Mouse (Mus musculus) splenic B cell, adult 2 months (primary cell): ENCODE data around the gene Rnf216.
"Not testable (repeated sequence)": the region's sequence is repeated elsewhere in the genome, so short reads cannot be mapped to it uniquely, and the experiment has no call there.

Experiments used
- DNase-seq: peaks from one replicate; pipeline ENCODE4 v3.0.0-alpha.2; 2011; ENCODE audit warnings: low read depth, low spot score
- H3K27me3 ChIP-seq: 2 replicates; pipeline ENCODE4 v1.6.1; 2012; ENCODE audit warnings: mild to moderate bottlenecking, low read length, moderate library complexity, mixed read lengths; ENCODE audit not compliant: control insufficient read depth, poor library complexity, insufficient read depth, severe bottlenecking
- H3K36me3 ChIP-seq: 2 replicates; pipeline ENCODE4 v1.6.1; 2012; ENCODE audit warnings: mild to moderate bottlenecking, low read length, moderate library complexity, mixed read lengths; ENCODE audit not compliant: control insufficient read depth, poor library complexity, insufficient read depth, severe bottlenecking

The Rnf216 gene

GRCm38 (mm10) chr5:143112281-143113246 lies at the start of gene Rnf216:
Gene Rnf216, minus strand, starts transcription at chr5:143112994.
- Histone ChIP-seq H3K36me3 (no peaks in the 10 kb centered on the region), H3K27me3 (no peaks in the 10 kb centered on the region)
- peak; percentile 97 for DNase-seq

- Histone ChIP-seq H3K36me3 (no peaks in the 10 kb centered on the region), H3K27me3 (no peaks in the 10 kb centered on the region)
- DNase-seq: no peak
Measured at GRCm38 (mm10) chr5:143155534-143155933, 42.7 kb upstream of the Rnf216 start.

GRCm38 (mm10) chr5:143153756-143154155 lies 41.0 kb upstream of the Rnf216 start:
- DNase-seq: no peak
- no peaks in the 10 kb centered on the region for H3K27me3 ChIP-seq
- H3K36me3 ChIP-seq: no peaks in the 10 kb centered on the region

GRCm38 (mm10) chr5:143150044-143150443 lies 37.2 kb upstream of the Rnf216 start:
- DNase-seq: no peak
- Histone ChIP-seq H3K27me3 (no peaks in the 10 kb centered on the region), H3K36me3 (no peaks in the 10 kb centered on the region)

- DNase-seq: no peak
- H3K27me3 ChIP-seq: no peaks in the 10 kb centered on the region
- H3K36me3 ChIP-seq: no peaks in the 10 kb centered on the region
Measured at GRCm38 (mm10) chr5:143149536-143149935, 36.7 kb upstream of the Rnf216 start.

- Histone ChIP-seq H3K27me3 (no peaks in the 10 kb centered on the region), H3K36me3 (no peaks in the 10 kb centered on the region)
- no peak for DNase-seq
Measured at GRCm38 (mm10) chr5:143148661-143149060, 35.9 kb upstream of the Rnf216 start.

- no peaks in the 10 kb centered on the region for H3K36me3 ChIP-seq
- DNase-seq: no peak
- H3K27me3 ChIP-seq: no peaks in the 10 kb centered on the region
Measured at GRCm38 (mm10) chr5:143147481-143147880, 34.7 kb upstream of the Rnf216 start, which contains the start of gene Olfr718-ps1. Gene Olfr718-ps1, minus strand, starts transcription at chr5:143147581.

- DNase-seq: no peak
- H3K36me3 ChIP-seq: no peaks in the 10 kb centered on the region
Measured at GRCm38 (mm10) chr5:143137580-143137979, 24.8 kb upstream of the Rnf216 start.

GRCm38 (mm10) chr5:143135042-143135441 lies 22.2 kb upstream of the Rnf216 start:
- no peaks in the 10 kb centered on the region for H3K36me3 ChIP-seq
- no peak for DNase-seq
- H3K27me3 ChIP-seq: no peaks in the 10 kb centered on the region

More at GRCm38 (mm10) chr5:143137580-143137979, 24.8 kb upstream of the Rnf216 start:
- no peaks in the 10 kb centered on the region for H3K27me3 ChIP-seq

- H3K36me3 ChIP-seq, DNase-seq, H3K27me3 ChIP-seq: not testable (repeated sequence)
Measured at GRCm38 (mm10) chr5:143134216-143135010, 21.6 kb upstream of the Rnf216 start.

- DNase-seq: no peak
- no peaks in the 10 kb centered on the region for H3K27me3 ChIP-seq
- H3K36me3 ChIP-seq: no peaks in the 10 kb centered on the region
Measured at GRCm38 (mm10) chr5:143132935-143133514, 20.2 kb upstream of the Rnf216 start.

GRCm38 (mm10) chr5:143130342-143130741 lies 17.5 kb upstream of the Rnf216 start:
- no peaks in the 10 kb centered on the region for H3K27me3 ChIP-seq
- no peaks in the 10 kb centered on the region for H3K36me3 ChIP-seq
- peak; percentile 56 for DNase-seq

- H3K36me3 ChIP-seq: no peaks in the 10 kb centered on the region
- no peaks in the 10 kb centered on the region for H3K27me3 ChIP-seq
- no peak for DNase-seq
Measured at GRCm38 (mm10) chr5:143129101-143129500, 16.3 kb upstream of the Rnf216 start.

- no peaks in the 10 kb centered on the region for H3K36me3 ChIP-seq
- H3K27me3 ChIP-seq: no peaks in the 10 kb centered on the region
- no peak for DNase-seq
Measured at GRCm38 (mm10) chr5:143127837-143128236, 15.0 kb upstream of the Rnf216 start.
